Mouse (Mus musculus): ENCODE data around the gene Ucp1. TPM values are rescaled to one million over a fixed set of nuclear protein-coding genes. Genes with fewer than 3 reads are reported as not detected.
"Not testable (repeated sequence)": the region's sequence is repeated elsewhere in the genome, so short reads cannot be mapped to it uniquely, and the experiment has no call there.

Gene Ucp1
- polyA plus RNA-seq, 1 experiment from 2014 or later, result not detected

DNA sequence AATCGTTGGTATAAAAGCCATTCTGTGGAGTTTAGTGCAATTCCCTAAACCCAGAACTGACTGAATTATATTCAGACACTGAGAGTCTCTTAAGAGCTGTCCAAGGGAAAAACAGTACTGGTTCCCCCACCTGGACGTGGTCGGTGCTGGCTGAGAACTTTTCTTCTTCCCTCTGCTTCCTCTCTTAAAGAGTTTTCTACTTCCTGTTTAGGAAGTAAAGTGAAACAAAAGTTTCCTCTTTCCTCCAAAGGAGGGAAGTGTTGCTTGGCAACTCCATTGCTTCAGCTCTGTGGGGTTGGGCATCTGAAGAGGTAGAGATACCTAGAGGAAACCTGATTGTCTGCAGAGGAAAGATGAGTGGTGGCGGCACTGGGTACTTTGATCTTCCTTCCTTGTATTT is 7.2 kb downstream of the Ucp1 start:
- H3K27ac ChIP-seq (replicated peaks), result no peak overlapping the region
- no peak for DNase-seq (ENCODE audit: low spot score)
- H3K4me2 ChIP-seq (replicated peaks; ENCODE audit: low read depth), result no peak overlapping the region
- no peaks in the 10 kb centered on the region for H3K4me1 ChIP-seq (replicated peaks; ENCODE audit: control insufficient read depth, insufficient read depth)
- no peak for ATAC-seq (ENCODE audit: low FRiP score, low TSS enrichment)
- H3K9ac ChIP-seq (ENCODE audit: low read length), result no peak overlapping the region
- no peaks in the 10 kb centered on the region for H3K9me3 ChIP-seq (ENCODE audit: control insufficient read depth, low read length)
- no peaks in the 10 kb centered on the region for H3K36me3 ChIP-seq (ENCODE audit: control insufficient read depth, insufficient read depth, low read length)
- TF ChIP-seq EP300 (optimal IDR thresholded peaks at IDR 0.05) (no peak), CTCF (IDR thresholded peaks at IDR 0.05; ENCODE audit: low read depth) (no peak)
- H3K27me3 ChIP-seq (ENCODE audit: control insufficient read depth, insufficient read depth, low read length), result no peaks in the 10 kb centered on the region
- no peak overlapping the region for H3K4me3 ChIP-seq (ENCODE audit: low read depth, low read length)
- WGBS, result 54% methylated on average over 4 of the region's 4 CpGs

- DNase-seq (ENCODE audit: low spot score) (no peak), ATAC-seq (ENCODE audit: low FRiP score, low TSS enrichment) (no peak)
- Histone ChIP-seq H3K27ac (replicated peaks) (no peak overlapping the region), H3K27me3 (ENCODE audit: control insufficient read depth, insufficient read depth, low read length) (no peaks in the 10 kb centered on the region), H3K4me3 (ENCODE audit: low read depth, low read length) (no peak overlapping the region), H3K36me3 (ENCODE audit: control insufficient read depth, insufficient read depth, low read length) (no peaks in the 10 kb centered on the region), H3K4me2 (replicated peaks; ENCODE audit: low read depth) (no peak overlapping the region), H3K4me1 (replicated peaks; ENCODE audit: control insufficient read depth, insufficient read depth) (no peaks in the 10 kb centered on the region), H3K9ac (ENCODE audit: low read length) (no peak overlapping the region), H3K9me3 (ENCODE audit: control insufficient read depth, low read length) (no peaks in the 10 kb centered on the region)
- no peak for TF ChIP-seq EP300 (optimal IDR thresholded peaks at IDR 0.05)
- TF ChIP-seq CTCF (IDR thresholded peaks at IDR 0.05; ENCODE audit: low read depth), result peak; percentile 63
- WGBS, result 67% methylated on average over 1 of the region's 1 CpGs
Observed at GRCm38 (mm10) chr8:83300135-83300534, 10.0 kb downstream of the Ucp1 start.

- no peaks in the 10 kb centered on the region for H3K9me3 ChIP-seq (ENCODE audit: control insufficient read depth, low read length)
- no peak overlapping the region for H3K4me2 ChIP-seq (replicated peaks; ENCODE audit: low read depth)
- no peak for TF ChIP-seq EP300 (optimal IDR thresholded peaks at IDR 0.05)
- no peak for TF ChIP-seq CTCF (IDR thresholded peaks at IDR 0.05; ENCODE audit: low read depth)
- WGBS, result 100% methylated on average over 1 of the region's 1 CpGs
- no peaks in the 10 kb centered on the region for H3K36me3 ChIP-seq (ENCODE audit: control insufficient read depth, insufficient read depth, low read length)
- no peaks in the 10 kb centered on the region for H3K27me3 ChIP-seq (ENCODE audit: control insufficient read depth, insufficient read depth, low read length)
- H3K9ac ChIP-seq (ENCODE audit: low read length), result no peak overlapping the region
- no peak overlapping the region for H3K4me3 ChIP-seq (ENCODE audit: low read depth, low read length)
- DNase-seq (ENCODE audit: low spot score) (no peak), ATAC-seq (ENCODE audit: low FRiP score, low TSS enrichment) (no peak)
- H3K4me1 ChIP-seq (replicated peaks; ENCODE audit: control insufficient read depth, insufficient read depth), result no peaks in the 10 kb centered on the region
- no peak overlapping the region for H3K27ac ChIP-seq (replicated peaks)
Observed at GRCm38 (mm10) chr8:83304946-83305345, 14.8 kb downstream of the Ucp1 start.

DNA sequence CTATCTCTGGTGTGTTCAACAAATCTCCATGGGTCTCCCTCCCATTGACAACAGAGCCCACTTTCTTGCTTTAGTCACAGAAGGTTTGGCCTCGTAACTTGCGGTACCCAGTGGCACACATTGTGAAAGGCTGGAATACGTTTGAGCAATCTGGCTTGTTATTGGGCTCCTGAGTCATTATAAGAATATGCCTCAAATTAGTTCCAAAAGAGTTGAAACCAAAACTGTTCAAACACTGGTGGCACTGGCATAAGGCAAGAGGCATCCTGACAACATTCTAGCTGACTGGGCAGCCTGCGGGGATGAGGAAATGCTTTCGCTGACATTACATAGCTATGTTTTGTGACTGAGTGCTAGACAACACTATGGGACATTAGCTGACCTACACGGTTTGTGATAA is 19.7 kb downstream of the Ucp1 start:
- no peak overlapping the region for H3K27ac ChIP-seq (replicated peaks)

DNA sequence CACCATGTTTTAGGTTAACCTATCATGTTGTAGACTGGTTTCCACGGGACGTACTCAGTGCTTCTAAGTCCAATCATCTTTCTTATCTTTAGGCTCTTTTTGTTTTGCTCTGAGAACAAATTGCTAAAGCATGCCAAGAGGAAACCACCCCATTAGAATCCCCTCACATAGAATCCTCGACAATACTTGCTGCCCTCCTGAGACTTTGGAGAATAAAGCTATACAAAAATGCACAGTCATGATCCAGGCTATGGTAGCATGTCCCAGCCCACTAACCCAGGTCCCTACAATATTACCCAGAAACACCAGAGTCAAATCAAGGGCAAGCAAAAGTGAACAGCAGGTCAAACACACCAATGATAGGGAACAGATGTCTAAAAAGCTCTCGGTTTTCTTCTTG is 24.9 kb downstream of the Ucp1 start:
- ATAC-seq (ENCODE audit: low FRiP score, low TSS enrichment); H3K9ac ChIP-seq (ENCODE audit: low read length); H3K4me1 ChIP-seq (replicated peaks; ENCODE audit: control insufficient read depth, insufficient read depth); H3K4me2 ChIP-seq (replicated peaks; ENCODE audit: low read depth); H3K9me3 ChIP-seq (ENCODE audit: control insufficient read depth, low read length); DNase-seq (ENCODE audit: low spot score); H3K36me3 ChIP-seq (ENCODE audit: control insufficient read depth, insufficient read depth, low read length); H3K27ac ChIP-seq (replicated peaks); H3K27me3 ChIP-seq (ENCODE audit: control insufficient read depth, insufficient read depth, low read length); H3K4me3 ChIP-seq (ENCODE audit: low read depth, low read length): not testable (repeated sequence)
- WGBS, result 78% methylated on average over 4 of the region's 4 CpGs

More for the DNA sequence above, 19.7 kb downstream of the Ucp1 start:
- Histone ChIP-seq H3K4me3 (ENCODE audit: low read depth, low read length) (no peak overlapping the region), H3K4me1 (replicated peaks; ENCODE audit: control insufficient read depth, insufficient read depth) (no peaks in the 10 kb centered on the region), H3K4me2 (replicated peaks; ENCODE audit: low read depth) (no peak overlapping the region), H3K9me3 (ENCODE audit: control insufficient read depth, low read length) (no peaks in the 10 kb centered on the region), H3K9ac (ENCODE audit: low read length) (no peak overlapping the region), H3K36me3 (ENCODE audit: control insufficient read depth, insufficient read depth, low read length) (no peaks in the 10 kb centered on the region), H3K27me3 (ENCODE audit: control insufficient read depth, insufficient read depth, low read length) (no peaks in the 10 kb centered on the region)
- WGBS, result 86% methylated on average over 6 of the region's 6 CpGs
- DNase-seq (ENCODE audit: low spot score) (no peak), ATAC-seq (ENCODE audit: low FRiP score, low TSS enrichment) (no peak)
- no peak for TF ChIP-seq CTCF (IDR thresholded peaks at IDR 0.05; ENCODE audit: low read depth)
- no peak for TF ChIP-seq EP300 (optimal IDR thresholded peaks at IDR 0.05)

GRCm38 (mm10) chr8:83315691-83316090 is 25.5 kb downstream of the Ucp1 start:
- no peak overlapping the region for H3K4me3 ChIP-seq (ENCODE audit: low read depth, low read length)
- no peaks in the 10 kb centered on the region for H3K9me3 ChIP-seq (ENCODE audit: control insufficient read depth, low read length)
- 93% methylated on average over 2 of the region's 2 CpGs for WGBS
- TF ChIP-seq CTCF (IDR thresholded peaks at IDR 0.05; ENCODE audit: low read depth) (no peak), EP300 (optimal IDR thresholded peaks at IDR 0.05) (no peak)
- no peaks in the 10 kb centered on the region for H3K27me3 ChIP-seq (ENCODE audit: control insufficient read depth, insufficient read depth, low read length)
- H3K4me1 ChIP-seq (replicated peaks; ENCODE audit: control insufficient read depth, insufficient read depth), result no peaks in the 10 kb centered on the region
- no peak overlapping the region for H3K27ac ChIP-seq (replicated peaks)
- no peak overlapping the region for H3K4me2 ChIP-seq (replicated peaks; ENCODE audit: low read depth)
- no peak for DNase-seq (ENCODE audit: low spot score)
- ATAC-seq (ENCODE audit: low FRiP score, low TSS enrichment), result no peak
- no peak overlapping the region for H3K9ac ChIP-seq (ENCODE audit: low read length)
- H3K36me3 ChIP-seq (ENCODE audit: control insufficient read depth, insufficient read depth, low read length), result peaks cover 13% of the 10 kb centered on the region
